Mouse (Mus musculus) intestine, embryonic 15.5 days (tissue): ENCODE results near the gene Jmjd8. TPM values are rescaled to one million over a fixed set of nuclear protein-coding genes. Genes with fewer than 3 reads are reported as not detected.

ENCODE experiments used
- ATAC-seq: fragments of 200-750 bp; cut with Nextera tagmentation; 2 replicates; pipeline ENCODE4 v1.8.0; 2017; ENCODE audit warnings: moderate TSS enrichment, moderate library complexity
- H3K27ac ChIP-seq: fragments of 300-500 bp; sonication (generic); 2 replicates; pipeline ENCODE4 v1.5.1; 2015; ENCODE audit warnings: mild to moderate bottlenecking, inconsistent platforms
- H3K27me3 ChIP-seq: fragments of 300-500 bp; sonication (generic); replicated peaks from 2 replicates; pipeline ENCODE4 v1.6.1; 2015; ENCODE audit warnings: inconsistent platforms
- H3K36me3 ChIP-seq: fragments of 300-500 bp; sonication (generic); 2 replicates; pipeline ENCODE4 v1.6.1; 2015; ENCODE audit warnings: inconsistent platforms
- H3K4me1 ChIP-seq: fragments of 300-500 bp; sonication (generic); replicated peaks from 2 replicates; pipeline ENCODE4 v1.6.1; 2015; ENCODE audit warnings: inconsistent platforms
- H3K4me2 ChIP-seq: fragments of 300-500 bp; sonication (generic); replicated peaks from 2 replicates; pipeline ENCODE4 v1.6.1; 2015; ENCODE audit warnings: mild to moderate bottlenecking, inconsistent platforms
- H3K4me3 ChIP-seq: fragments of 300-500 bp; sonication (generic); replicated peaks from 2 replicates; pipeline ENCODE4 v1.5.1; 2015; ENCODE audit warnings: inconsistent platforms
- H3K9ac ChIP-seq: fragments of 300-500 bp; sonication (generic); 2 replicates; pipeline ENCODE4 v1.6.1; 2015; ENCODE audit warnings: inconsistent platforms
- H3K9me3 ChIP-seq: fragments of 300-500 bp; sonication (generic); 2 replicates; pipeline ENCODE4 v1.6.1; 2016; ENCODE audit warnings: inconsistent platforms
- WGBS: fragments of 180-500 bp; shearing (Covaris S2); methylation state at CpG from one replicate; pipeline ENCODE4 v1.1.7; 2015; 5-methylcytosine and 5-hydroxymethylcytosine counted together
- polyA plus RNA-seq: library from polyadenylated mRNA; unstranded; fragments of >200 nt; fragmentation: Nextera tagmentation; extraction: Ambion mirVana; gene quantifications from 2 replicates; pipeline ENCODE4 v1.2.1, GENCODE M21; 2015

The Jmjd8 gene
- polyA plus RNA-seq, 1 experiment from 2014 or later: 45.1 TPM

GRCm38 (mm10) chr17:25829558-25830017 lies 921 bp downstream of the Jmjd8 start:
- H3K9me3 ChIP-seq: no peaks in the 10 kb centered on the region
- H3K9ac ChIP-seq: peak overlapping the region; percentile 64
- ATAC-seq: no peak
- WGBS: 32% methylated on average over 8 of the region's 8 CpGs
- H3K4me3 ChIP-seq: peak overlapping the region; percentile 57
- H3K27ac ChIP-seq: peak overlapping the region; percentile 90
- H3K36me3 ChIP-seq: peaks cover 19% of the 10 kb centered on the region
- no peaks in the 10 kb centered on the region for H3K27me3 ChIP-seq
- peak overlapping the region; percentile 91 for H3K4me2 ChIP-seq
- H3K4me1 ChIP-seq: peaks cover 53% of the 10 kb centered on the region

GRCm38 (mm10) chr17:25830200-25830753 lies 1.6 kb downstream of the Jmjd8 start:
- Histone ChIP-seq H3K4me3 (no peak overlapping the region; the same call in 1 of the 2 replicates), H3K4me2 (peak overlapping the region; percentile 91), H3K4me1 (peaks cover 53% of the 10 kb centered on the region), H3K36me3 (peaks cover 19% of the 10 kb centered on the region), H3K27me3 (no peaks in the 10 kb centered on the region), H3K9me3 (no peaks in the 10 kb centered on the region), H3K27ac (peak overlapping the region; percentile 5; the same call in 1 of the 2 replicates), H3K9ac (0 out of 2 replicates have a peak overlapping the region, but pooled peaks have one; percentile 10)
- 77% methylated on average over 4 of the region's 4 CpGs for WGBS
- no peak for ATAC-seq

DNA sequence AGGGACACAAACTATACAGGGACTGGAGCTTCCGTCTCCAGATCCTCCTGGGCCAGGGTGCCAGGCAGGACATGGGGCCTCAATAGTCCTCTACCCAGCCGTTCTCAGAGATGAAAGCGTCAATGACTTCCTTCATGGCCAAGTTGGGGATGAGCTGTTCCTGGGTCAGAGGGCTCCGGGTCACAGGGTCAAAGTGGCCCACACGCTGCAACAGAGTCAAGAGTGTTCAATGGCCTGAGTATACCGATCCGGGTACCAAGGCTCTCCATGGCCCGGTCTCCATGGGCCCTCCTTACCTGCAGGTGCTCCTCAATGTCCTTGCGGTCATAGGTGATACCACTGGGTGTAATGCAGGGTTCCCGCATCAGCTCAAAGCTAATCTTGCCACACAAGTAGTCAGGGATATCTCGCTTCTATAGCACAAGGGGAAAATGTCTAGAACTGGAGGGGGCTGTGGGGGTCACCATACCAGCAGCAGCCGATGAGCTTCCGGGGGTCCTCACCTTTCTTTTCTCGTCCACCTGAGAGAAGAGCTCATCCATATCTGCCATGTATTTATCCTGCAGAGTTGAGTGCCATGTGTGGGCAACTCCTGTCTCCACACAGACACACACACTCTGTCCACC lies 2.3 kb downstream of the Jmjd8 start:
- ATAC-seq: no peak
- Histone ChIP-seq H3K9ac (peak overlapping the region; percentile 85; the same call in 1 of the 2 replicates), H3K36me3 (peaks cover 17% of the 10 kb centered on the region), H3K4me3 (peak overlapping the region; percentile 83), H3K27me3 (no peaks in the 10 kb centered on the region), H3K9me3 (no peaks in the 10 kb centered on the region), H3K4me1 (peaks cover 55% of the 10 kb centered on the region), H3K4me2 (peak overlapping the region; percentile 91), H3K27ac (peak overlapping the region; percentile 98; the same call in 1 of the 2 replicates)
- 84% methylated on average over 14 of the region's 14 CpGs for WGBS

- peaks cover 61% of the 10 kb centered on the region for H3K4me1 ChIP-seq
- no peak for ATAC-seq
- peak overlapping the region; percentile 98 for H3K27ac ChIP-seq
- peaks cover 14% of the 10 kb centered on the region for H3K36me3 ChIP-seq
- no peaks in the 10 kb centered on the region for H3K27me3 ChIP-seq
- WGBS: 47% methylated on average over 21 of the region's 21 CpGs
- H3K4me2 ChIP-seq: peak overlapping the region; percentile 91
- no peaks in the 10 kb centered on the region for H3K9me3 ChIP-seq
- peak overlapping the region; percentile 85 for H3K9ac ChIP-seq
- peak overlapping the region; percentile 83 for H3K4me3 ChIP-seq
Measured at GRCm38 (mm10) chr17:25831451-25832281, 3.0 kb downstream of the Jmjd8 start.

GRCm38 (mm10) chr17:25832436-25833290 lies 4.0 kb downstream of the Jmjd8 start:
- peak overlapping the region; percentile 83 for H3K4me3 ChIP-seq
- no peaks in the 10 kb centered on the region for H3K9me3 ChIP-seq
- ATAC-seq: peak; percentile 92
- peaks cover 14% of the 10 kb centered on the region for H3K36me3 ChIP-seq
- H3K9ac ChIP-seq: peak overlapping the region; percentile 85
- peaks cover 70% of the 10 kb centered on the region for H3K4me1 ChIP-seq
- WGBS: under 1% methylated on average over 76 of the region's 77 CpGs
- H3K27me3 ChIP-seq: no peaks in the 10 kb centered on the region
- H3K4me2 ChIP-seq: peak overlapping the region; percentile 91
- H3K27ac ChIP-seq: peak overlapping the region; percentile 98

GRCm38 (mm10) chr17:25833291-25833663 lies 4.6 kb downstream of the Jmjd8 start, which contains the start of gene Stub1:
Stub1 (minus strand) TSS chr17:25833404.
- WGBS: under 1% methylated on average over 24 of the region's 24 CpGs
- Histone ChIP-seq H3K27me3 (no peaks in the 10 kb centered on the region), H3K9ac (peak within 1 kb of the TSS; percentile 85), H3K4me2 (peak within 1 kb of the TSS; percentile 91), H3K4me3 (peak within 1 kb of the TSS; percentile 83), H3K9me3 (no peaks in the 10 kb centered on the region), H3K27ac (peak within 1 kb of the TSS; percentile 98), H3K36me3 (peaks cover 14% of the 10 kb centered on the region), H3K4me1 (peaks cover 70% of the 10 kb centered on the region)
- peak; percentile 82 for ATAC-seq

GRCm38 (mm10) chr17:25833961-25834594 lies 5.4 kb downstream of the Jmjd8 start:
- H3K4me2 ChIP-seq: peak overlapping the region; percentile 91
- no peak for ATAC-seq
- peaks cover 68% of the 10 kb centered on the region for H3K4me1 ChIP-seq
- H3K9ac ChIP-seq: peak overlapping the region; percentile 85
- 19% methylated on average over 6 of the region's 6 CpGs for WGBS
- peaks cover 16% of the 10 kb centered on the region for H3K36me3 ChIP-seq
- no peaks in the 10 kb centered on the region for H3K27me3 ChIP-seq
- peak overlapping the region; percentile 98 for H3K27ac ChIP-seq
- H3K9me3 ChIP-seq: no peaks in the 10 kb centered on the region
- peak overlapping the region; percentile 83 for H3K4me3 ChIP-seq

- WGBS: 77% methylated on average over 12 of the region's 12 CpGs
- H3K9ac ChIP-seq: peak overlapping the region; percentile 85
- H3K9me3 ChIP-seq: no peaks in the 10 kb centered on the region
- no peak for ATAC-seq
- peaks cover 70% of the 10 kb centered on the region for H3K4me1 ChIP-seq
- peak overlapping the region; percentile 91 for H3K4me2 ChIP-seq
- no peak overlapping the region; the same call in 1 of the 2 replicates for H3K27ac ChIP-seq
- H3K36me3 ChIP-seq: peaks cover 21% of the 10 kb centered on the region
- H3K27me3 ChIP-seq: no peaks in the 10 kb centered on the region
- peak overlapping the region; percentile 83 for H3K4me3 ChIP-seq
Measured at GRCm38 (mm10) chr17:25834595-25835222, 6.0 kb downstream of the Jmjd8 start.

DNA sequence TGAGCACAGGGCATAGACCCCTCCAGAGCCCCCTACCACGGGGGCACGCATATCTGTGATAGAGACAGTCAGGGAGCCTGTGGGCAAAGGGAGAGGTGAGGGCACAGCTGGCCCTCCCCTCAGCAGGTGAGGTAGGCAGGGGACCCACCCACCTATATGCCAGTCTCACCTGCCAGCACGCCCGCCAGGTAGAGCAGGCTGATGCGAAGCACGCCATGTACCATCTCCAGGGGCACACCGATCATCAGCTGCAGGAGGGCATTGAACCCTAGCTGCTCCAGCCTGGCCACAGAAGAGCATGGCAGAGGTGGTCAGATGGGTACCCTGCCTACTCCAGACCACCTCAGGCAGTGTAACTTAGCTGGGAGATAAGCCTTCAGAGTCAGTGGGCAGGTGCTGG lies 6.6 kb downstream of the Jmjd8 start:
- peak overlapping the region; percentile 85; the same call in 1 of the 2 replicates for H3K9ac ChIP-seq
- H3K4me3 ChIP-seq: peak overlapping the region; percentile 83; the same call in 1 of the 2 replicates
- 93% methylated on average over 7 of the region's 7 CpGs for WGBS
- H3K36me3 ChIP-seq: peaks cover 21% of the 10 kb centered on the region
- no peaks in the 10 kb centered on the region for H3K9me3 ChIP-seq
- H3K4me1 ChIP-seq: peaks cover 65% of the 10 kb centered on the region
- H3K4me2 ChIP-seq: peak overlapping the region; percentile 91
- H3K27ac ChIP-seq: no peak overlapping the region
- H3K27me3 ChIP-seq: no peaks in the 10 kb centered on the region
- no peak for ATAC-seq

GRCm38 (mm10) chr17:25835816-25836215 lies 7.1 kb downstream of the Jmjd8 start:
- WGBS: 91% methylated on average over 16 of the region's 16 CpGs
- peak overlapping the region; percentile 91; the same call in 1 of the 2 replicates for H3K4me2 ChIP-seq

More at GRCm38 (mm10) chr17:25835816-25836215, 7.1 kb downstream of the Jmjd8 start:
- Histone ChIP-seq H3K27me3 (no peaks in the 10 kb centered on the region), H3K9ac (0 out of 2 replicates have a peak overlapping the region, but pooled peaks have one; percentile 50), H3K4me1 (peaks cover 62% of the 10 kb centered on the region), H3K27ac (no peak overlapping the region), H3K9me3 (no peaks in the 10 kb centered on the region), H3K4me3 (no peak overlapping the region), H3K36me3 (peaks cover 17% of the 10 kb centered on the region)
- ATAC-seq: no peak
